Mouse (Mus musculus): ENCODE measurements at regions not wholly inside any gene's neighbourhood (a gene's known extent, or its start where the extent isn't known, plus 50 kb on each side); places are given as distances from the start of the nearest gene placed in this dataset.

GRCm38 (mm10) chr11:63562696-63563095 lies 359.4 kb downstream of the Hs3st3b1 start:
- intact Hi-C loops (cut with DNase I), result no loop called here
- no peak for DNase-seq

- DNase-seq, result no peak
- intact Hi-C loops (cut with DNase I), result no loop called here
These were observed 356.4 kb downstream of the Hs3st3b1 start for GRCm38 (mm10) chr11:63565471-63566232.

GRCm38 (mm10) chr11:63569785-63570479 lies 352.2 kb downstream of the Hs3st3b1 start:
- no peak for DNase-seq
- intact Hi-C loops (cut with DNase I), result no loop called here

GRCm38 (mm10) chr11:63570646-63571045 lies 351.4 kb downstream of the Hs3st3b1 start:
- no peak for DNase-seq
- intact Hi-C loops (cut with DNase I), result no loop called here

- intact Hi-C loops (cut with DNase I), result no loop called here
- DNase-seq, result no peak
These were observed 348.8 kb downstream of the Hs3st3b1 start for GRCm38 (mm10) chr11:63573271-63573670.

GRCm38 (mm10) chr11:63583321-63583720 lies 338.8 kb downstream of the Hs3st3b1 start:
- intact Hi-C loops (cut with DNase I), result no loop called here
- DNase-seq, result no peak

- intact Hi-C loops (cut with DNase I), result no loop called here
- no peak for DNase-seq
These were observed 336.7 kb downstream of the Hs3st3b1 start for GRCm38 (mm10) chr11:63585216-63585869.

GRCm38 (mm10) chr11:63620220-63620619 lies 301.9 kb downstream of the Hs3st3b1 start:
- DNase-seq, result no peak
- intact Hi-C loops (cut with DNase I), result no loop called here

GRCm38 (mm10) chr11:63630336-63630735 lies 291.8 kb downstream of the Hs3st3b1 start:
- intact Hi-C loops (cut with DNase I), result no loop called here
- DNase-seq, result no peak

- no peak for DNase-seq
- intact Hi-C loops (cut with DNase I), result no loop called here
These were observed 265.0 kb downstream of the Hs3st3b1 start for GRCm38 (mm10) chr11:63657057-63657456.

- intact Hi-C loops (cut with DNase I), result no loop called here
- no peak for DNase-seq
These were observed 256.7 kb downstream of the Hs3st3b1 start for GRCm38 (mm10) chr11:63665268-63665934.

GRCm38 (mm10) chr11:63670477-63670876 lies 251.6 kb downstream of the Hs3st3b1 start:
- DNase-seq, result no peak
- intact Hi-C loops (cut with DNase I), result no loop called here

- intact Hi-C loops (cut with DNase I), result no loop called here
- DNase-seq, result no peak
These were observed 250.3 kb downstream of the Hs3st3b1 start for GRCm38 (mm10) chr11:63671816-63672215.

GRCm38 (mm10) chr11:63677921-63678320 lies 244.2 kb downstream of the Hs3st3b1 start:
- no peak for DNase-seq
- intact Hi-C loops (cut with DNase I), result no loop called here

GRCm38 (mm10) chr11:63678382-63678905 lies 243.6 kb downstream of the Hs3st3b1 start:
- intact Hi-C loops (cut with DNase I), result no loop called here
- no peak for DNase-seq

GRCm38 (mm10) chr11:63679491-63679890 lies 242.6 kb downstream of the Hs3st3b1 start:
- DNase-seq, result no peak
- intact Hi-C loops (cut with DNase I), result no loop called here

- intact Hi-C loops (cut with DNase I), result no loop called here
- DNase-seq, result no peak
These were observed 237.7 kb downstream of the Hs3st3b1 start for GRCm38 (mm10) chr11:63684228-63684980.

GRCm38 (mm10) chr11:63691041-63691440 lies 231.0 kb downstream of the Hs3st3b1 start:
- intact Hi-C loops (cut with DNase I), result no loop called here
- DNase-seq, result no peak

GRCm38 (mm10) chr11:63704995-63705580 lies 217.0 kb downstream of the Hs3st3b1 start:
- no peak for DNase-seq
- intact Hi-C loops (cut with DNase I), result no loop called here

- DNase-seq, result no peak
- intact Hi-C loops (cut with DNase I), result no loop called here
These were observed 216.0 kb downstream of the Hs3st3b1 start for GRCm38 (mm10) chr11:63706057-63706456.
